12 mouse cellular contexts compared by ENCODE assay signal in genomic region chr2:135879356-135879755, GRCm38 (mm10).
"Had no signal": no experiment of that assay in that cellular context is flagged by ENCODE, and none has a peak within 500 bp of the region (broad histone marks: within the 10 kb centered on the region; RNA-seq: fewer than 3 reads in every experiment).

No protein-coding gene starts in this region.

- DNase-seq: kidney, adult 9 months; kidney, postnatal 10 days; left cerebral cortex, postnatal 4 days; liver; liver, embryonic 13.5 days; liver, postnatal 0 days; right cerebral cortex, postnatal 14 days; thymus, postnatal 4 days had no signal

- H3K27me3 ChIP-seq: liver, embryonic 13.5 days; megakaryocyte, embryonic 14.5 days; midbrain, embryonic 12.5 days had no signal

- H3K9me3 ChIP-seq: liver, embryonic 13.5 days; megakaryocyte, embryonic 14.5 days; midbrain, embryonic 12.5 days had no signal

- H3K36me3 ChIP-seq: liver, embryonic 13.5 days; midbrain, embryonic 12.5 days had no signal

- ATAC-seq: liver, postnatal 0 days had no signal

- H3K4me3 ChIP-seq: layer of hippocampus, adult 2 months; liver, embryonic 13.5 days; megakaryocyte, embryonic 14.5 days; midbrain, embryonic 12.5 days had no signal

- H3K27ac ChIP-seq: layer of hippocampus, adult 2 months; liver, embryonic 13.5 days; macrophage; midbrain, embryonic 12.5 days had no signal

- H3K4me2 ChIP-seq: liver, embryonic 13.5 days; midbrain, embryonic 12.5 days had no signal

- H3K9ac ChIP-seq: liver, embryonic 13.5 days; liver, postnatal 0 days; midbrain, embryonic 12.5 days had no signal
